In genomic region chr7:133494982-133495550, GRCm38 (mm10) we compare ENCODE assay signal across 16 mouse cellular contexts.
A peak's percentile ranks its signal among the peaks of the same experiment; 100 is the strongest.
DNase-seq lines count a peak whose midpoint lies in the region; ATAC-seq and TF ChIP-seq lines count a peak whose summit lies in the region.
"Had no signal": no experiment of that assay in that cellular context is flagged by ENCODE, and none has a peak within 500 bp of the region (broad histone marks: within the 10 kb centered on the region; RNA-seq: fewer than 3 reads in every experiment).

No protein-coding gene starts in this region.

- no peak overlapping the region for H3K4me3 ChIP-seq in hindbrain, embryonic 10.5 days
- no peak overlapping the region for H3K4me3 ChIP-seq in hindbrain, embryonic 11.5 days (ENCODE audit: low read depth, low read length)
- no peak overlapping the region for H3K4me3 ChIP-seq in embryonic facial prominence, embryonic 12.5 days
- no peak overlapping the region for H3K4me3 ChIP-seq in limb, embryonic 14.5 days (replicated peaks; ENCODE audit: low read length)
- H3K4me3 ChIP-seq: neural tube, embryonic 12.5 days had no signal

- 0 out of 2 replicates have a peak overlapping the region, but pooled peaks have one; percentile 40 for H3K27ac ChIP-seq in hindbrain, embryonic 10.5 days
- no peak overlapping the region for H3K27ac ChIP-seq in hindbrain, embryonic 11.5 days (ENCODE audit: low read depth, low read length)
- peak overlapping the region; percentile 82 for H3K27ac ChIP-seq in embryonic facial prominence, embryonic 12.5 days
- 0 out of 2 replicates have a peak overlapping the region, but pooled peaks have one; percentile 1 for H3K27ac ChIP-seq in limb, embryonic 14.5 days (replicated peaks; ENCODE audit: low read depth, low read length)
- H3K27ac ChIP-seq: neural tube, embryonic 12.5 days had no signal

- H3K4me2 ChIP-seq in hindbrain, embryonic 11.5 days (replicated peaks; ENCODE audit: low read depth, low read length) = no peak overlapping the region
- no peak overlapping the region for H3K4me2 ChIP-seq in embryonic facial prominence, embryonic 12.5 days (replicated peaks)
- H3K4me2 ChIP-seq in limb, embryonic 14.5 days (replicated peaks; ENCODE audit: low read depth, low read length, severe bottlenecking) = no peak overlapping the region
- H3K4me2 ChIP-seq: neural tube, embryonic 12.5 days had no signal

- H3K9ac ChIP-seq in hindbrain, embryonic 11.5 days (ENCODE audit: low read depth, low read length) = no peak overlapping the region
- H3K9ac ChIP-seq in embryonic facial prominence, embryonic 12.5 days = no peak overlapping the region
- no peak overlapping the region for H3K9ac ChIP-seq in limb, embryonic 14.5 days (ENCODE audit: low read depth, low read length, severe bottlenecking)
- H3K9ac ChIP-seq: neural tube, embryonic 12.5 days had no signal

- no peak for ATAC-seq in hindbrain, embryonic 11.5 days (ENCODE audit: low FRiP score)
- peak; percentile 49; the same call in 1 of the 2 replicates for ATAC-seq in embryonic facial prominence, embryonic 12.5 days (ENCODE audit: insufficient number of reproducible peaks, insufficient read depth, low FRiP score, low TSS enrichment)
- no peak for ATAC-seq in limb, embryonic 14.5 days (ENCODE audit: low FRiP score, low read depth)
- ATAC-seq: forebrain, embryonic 14.5 days; midbrain, embryonic 16.5 days had no signal

- H3K4me1 ChIP-seq in hindbrain, embryonic 10.5 days (replicated peaks) = peaks cover 23% of the 10 kb centered on the region
- peaks cover 2% of the 10 kb centered on the region; the same call in 1 of the 2 replicates for H3K4me1 ChIP-seq in hindbrain, embryonic 11.5 days (replicated peaks; ENCODE audit: control insufficient read depth, insufficient read depth, low read length)
- peaks cover 43% of the 10 kb centered on the region for H3K4me1 ChIP-seq in embryonic facial prominence, embryonic 12.5 days
- peaks cover 17% of the 10 kb centered on the region for H3K4me1 ChIP-seq in limb, embryonic 14.5 days (ENCODE audit: control insufficient read depth, insufficient read depth, low read length)

- H3K27me3 ChIP-seq in hindbrain, embryonic 10.5 days (ENCODE audit: insufficient read depth, poor library complexity, severe bottlenecking) = peaks cover 59% of the 10 kb centered on the region
- H3K27me3 ChIP-seq in hindbrain, embryonic 11.5 days (ENCODE audit: control insufficient read depth, insufficient read depth, low read length) = 0 out of 2 replicates have a peak, but pooled peaks cover 3% of the 10 kb centered on the region
- H3K27me3 ChIP-seq in embryonic facial prominence, embryonic 12.5 days = no peaks in the 10 kb centered on the region; the same call in 1 of the 2 replicates
- no peaks in the 10 kb centered on the region for H3K27me3 ChIP-seq in limb, embryonic 14.5 days (ENCODE audit: control insufficient read depth, insufficient read depth, low read length)
- H3K27me3 ChIP-seq: neural tube, embryonic 12.5 days had no signal

- DNase-seq in hindbrain, embryonic 10.5 days (ENCODE audit: low spot score) = no peak
- no peak for DNase-seq in hindbrain, embryonic 11.5 days (ENCODE audit: low spot score)
- DNase-seq in layer of hippocampus, adult 9-11 months = peak; percentile 30
- no peak for DNase-seq in layer of hippocampus, adult 9-10 months (ENCODE audit: low spot score)
- DNase-seq in limb, embryonic 14.5 days (ENCODE audit: low spot score) = peak; percentile 18
- no peak for DNase-seq in thymus, adult 18-20 months
- no peak for DNase-seq in adrenal gland, adult 18-20 months (ENCODE audit: low spot score in 2 of 2)
- DNase-seq: adrenal gland, adult 8-10 months; cerebellum, adult 18-20 months; liver; lung, postnatal 4 days; right cerebral cortex, postnatal 4 days had no signal

- WGBS in hindbrain, embryonic 10.5 days = 42% methylated on average over 8 of the region's 8 CpGs
- WGBS in hindbrain, embryonic 11.5 days = 41% methylated on average over 8 of the region's 8 CpGs
- whole genome bisulfite sequencing in embryonic facial prominence, embryonic 12.5 days = 18% methylated on average over 8 of the region's 8 CpGs
- WGBS in limb, embryonic 14.5 days = 25% methylated on average over 8 of the region's 8 CpGs

- no peaks in the 10 kb centered on the region for H3K9me3 ChIP-seq in hindbrain, embryonic 10.5 days
- no peaks in the 10 kb centered on the region for H3K9me3 ChIP-seq in hindbrain, embryonic 11.5 days (ENCODE audit: control insufficient read depth, low read length)
- no peaks in the 10 kb centered on the region for H3K9me3 ChIP-seq in embryonic facial prominence, embryonic 12.5 days
- no peaks in the 10 kb centered on the region for H3K9me3 ChIP-seq in limb, embryonic 14.5 days (ENCODE audit: control insufficient read depth, low read length)
- H3K9me3 ChIP-seq: neural tube, embryonic 12.5 days had no signal

- H3K36me3 ChIP-seq in hindbrain, embryonic 10.5 days = no peaks in the 10 kb centered on the region
- H3K36me3 ChIP-seq in hindbrain, embryonic 11.5 days (ENCODE audit: control insufficient read depth, insufficient read depth, low read length) = no peaks in the 10 kb centered on the region
- H3K36me3 ChIP-seq in embryonic facial prominence, embryonic 12.5 days = no peaks in the 10 kb centered on the region
- H3K36me3 ChIP-seq in limb, embryonic 14.5 days (ENCODE audit: control insufficient read depth, insufficient read depth, low read length) = no peaks in the 10 kb centered on the region
- H3K36me3 ChIP-seq: neural tube, embryonic 12.5 days had no signal

- TF ChIP-seq POLR2A in limb, embryonic 14.5 days (IDR thresholded peaks at IDR 0.05; ENCODE audit: borderline replicate concordance, extremely low read depth, insufficient read depth, insufficient read length) = no peak

Comparison
In these comparisons a context has a peak if more than half of its experiments do, and no peak if none do; other contexts are left out.
1. DNase-seq: peak in layer of hippocampus, adult 9-11 months (single experiment) and limb, embryonic 14.5 days (single experiment); none in hindbrain, embryonic 10.5 days (single experiment), hindbrain, embryonic 11.5 days (single experiment), layer of hippocampus, adult 9-10 months (single experiment), thymus, adult 18-20 months (0 of 2) and adrenal gland, adult 18-20 months (0 of 2).